Mouse (Mus musculus): ENCODE results near the gene Gm5169. TPM values are rescaled to one million over a fixed set of nuclear protein-coding genes. Genes with fewer than 3 reads are reported as not detected.
"Not testable (repeated sequence)": the region's sequence is repeated elsewhere in the genome, so short reads cannot be mapped to it uniquely, and the experiment has no call there.

The Gm5169 gene
- not detected for total RNA-seq (2022)

DNA sequence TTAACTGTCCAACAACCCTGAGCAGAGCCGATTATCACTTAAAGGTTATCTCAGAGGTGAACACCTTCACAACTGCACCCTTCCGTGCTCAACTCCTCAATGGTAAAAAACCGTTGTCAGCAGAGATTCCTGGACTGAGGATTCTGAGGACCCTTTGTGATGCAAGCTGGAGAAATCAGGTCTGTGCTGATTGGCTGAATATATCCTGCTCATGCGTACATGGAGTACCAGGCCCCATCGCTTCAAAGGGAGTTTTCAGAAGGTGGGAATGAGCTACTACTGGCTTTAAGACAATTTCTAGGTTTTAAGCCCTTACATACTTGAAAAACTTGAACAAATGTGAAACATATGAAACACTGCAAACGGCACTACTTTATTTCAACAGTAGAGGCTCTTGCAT lies at the start of gene Gm5169:
Gene Gm5169 (minus strand): TSS at position 101 of the 400 bp plus-strand sequence.
- not testable (repeated sequence) for DNase-seq

DNA sequence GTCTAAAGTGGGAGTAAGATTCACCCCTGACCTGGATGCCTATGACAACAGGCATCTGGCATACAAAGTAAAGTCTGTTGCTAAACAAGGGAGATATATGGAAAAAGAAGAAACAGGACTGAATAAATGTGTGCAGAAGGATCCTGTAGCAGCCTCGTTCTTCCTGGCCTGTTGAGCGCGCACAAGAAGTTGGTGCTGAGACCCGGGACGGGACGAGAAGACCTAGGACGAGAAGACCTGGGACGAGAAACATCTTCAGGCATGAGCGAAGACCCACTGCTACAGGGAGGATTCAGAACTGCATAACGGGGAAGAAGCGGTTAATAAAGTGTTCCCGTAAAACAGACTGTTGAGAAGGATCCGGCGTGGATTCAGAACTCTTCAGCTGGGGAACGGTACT lies 46.2 kb upstream of the Gm5169 start:
- not testable (repeated sequence) for DNase-seq
